Mouse (Mus musculus): Measurements from ENCODE around the gene Pcx.
A peak's percentile ranks its signal among the peaks of the same experiment; 100 is the strongest.

Gene Pcx

DNA sequence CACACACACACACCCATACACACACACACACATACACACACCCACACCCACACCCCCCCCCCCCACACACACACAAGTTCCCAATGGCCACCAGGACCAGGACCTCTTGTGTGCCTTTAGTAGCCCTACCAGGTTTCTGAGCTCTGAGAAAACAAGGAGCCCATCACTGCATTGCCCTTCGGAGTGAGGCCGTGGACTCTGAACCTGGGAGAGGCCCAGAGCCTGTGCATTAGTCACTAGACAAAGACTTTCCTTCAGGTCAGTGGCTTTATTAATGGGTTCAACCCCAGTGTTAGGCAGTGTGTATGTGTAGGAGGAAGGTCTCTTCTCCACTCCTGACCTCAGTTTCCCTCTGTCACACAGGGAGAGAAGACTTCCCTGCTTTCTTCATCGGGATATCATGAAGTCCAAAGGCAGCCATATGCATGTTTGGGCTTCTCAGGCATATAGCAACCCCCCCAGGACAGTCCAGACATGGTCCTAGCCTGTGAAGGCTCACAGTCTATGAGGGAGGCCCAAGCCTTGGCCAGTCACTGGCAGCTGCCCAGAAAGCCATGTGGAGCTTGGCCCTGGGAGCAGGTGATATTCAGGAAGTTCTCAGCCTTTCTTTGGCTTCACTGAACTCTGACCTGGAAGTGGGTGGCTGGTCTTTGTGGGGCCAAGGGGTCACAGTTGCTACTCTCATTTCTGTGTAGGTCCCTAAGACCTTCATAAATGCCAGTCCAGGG lies 13.6 kb upstream of the Pcx start:
- DNase-seq (ENCODE audit: low read depth, low spot score): no peak

DNA sequence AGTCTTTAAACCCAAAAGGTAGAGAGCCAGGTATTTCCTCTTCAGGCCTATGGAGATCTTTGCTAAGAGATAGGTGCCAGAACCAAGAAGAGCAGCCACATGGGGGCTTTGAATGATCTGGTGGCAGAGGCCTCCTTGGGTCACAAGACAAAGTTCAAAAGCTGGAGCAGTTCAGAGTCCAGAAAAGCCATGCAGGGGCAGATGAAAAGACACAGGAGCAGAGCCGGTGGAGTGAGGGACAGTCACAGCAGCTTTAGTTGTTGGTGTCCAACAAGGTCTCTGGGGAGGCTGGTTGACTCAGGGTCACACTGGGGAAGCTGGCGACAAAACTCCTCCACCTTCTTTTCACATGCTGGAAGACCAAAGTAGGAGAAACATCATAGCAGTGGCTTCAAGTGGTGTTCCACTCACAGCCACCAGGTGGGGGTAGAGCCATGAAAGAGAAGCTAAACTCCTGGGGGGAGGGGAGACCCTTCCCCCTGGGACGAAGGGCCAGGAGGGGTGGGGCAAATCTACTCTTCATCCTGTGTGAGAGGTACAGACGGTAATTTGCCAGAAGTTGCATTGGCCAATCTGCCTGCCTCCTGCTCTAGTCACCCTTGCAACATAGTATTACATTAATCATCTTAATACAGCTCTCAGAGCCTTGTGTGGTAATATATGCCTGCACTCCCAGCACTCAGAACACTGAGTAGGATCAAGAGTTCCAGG lies 12.9 kb upstream of the Pcx start:
- DNase-seq (ENCODE audit: low read depth, low spot score): peak; percentile 57

DNA sequence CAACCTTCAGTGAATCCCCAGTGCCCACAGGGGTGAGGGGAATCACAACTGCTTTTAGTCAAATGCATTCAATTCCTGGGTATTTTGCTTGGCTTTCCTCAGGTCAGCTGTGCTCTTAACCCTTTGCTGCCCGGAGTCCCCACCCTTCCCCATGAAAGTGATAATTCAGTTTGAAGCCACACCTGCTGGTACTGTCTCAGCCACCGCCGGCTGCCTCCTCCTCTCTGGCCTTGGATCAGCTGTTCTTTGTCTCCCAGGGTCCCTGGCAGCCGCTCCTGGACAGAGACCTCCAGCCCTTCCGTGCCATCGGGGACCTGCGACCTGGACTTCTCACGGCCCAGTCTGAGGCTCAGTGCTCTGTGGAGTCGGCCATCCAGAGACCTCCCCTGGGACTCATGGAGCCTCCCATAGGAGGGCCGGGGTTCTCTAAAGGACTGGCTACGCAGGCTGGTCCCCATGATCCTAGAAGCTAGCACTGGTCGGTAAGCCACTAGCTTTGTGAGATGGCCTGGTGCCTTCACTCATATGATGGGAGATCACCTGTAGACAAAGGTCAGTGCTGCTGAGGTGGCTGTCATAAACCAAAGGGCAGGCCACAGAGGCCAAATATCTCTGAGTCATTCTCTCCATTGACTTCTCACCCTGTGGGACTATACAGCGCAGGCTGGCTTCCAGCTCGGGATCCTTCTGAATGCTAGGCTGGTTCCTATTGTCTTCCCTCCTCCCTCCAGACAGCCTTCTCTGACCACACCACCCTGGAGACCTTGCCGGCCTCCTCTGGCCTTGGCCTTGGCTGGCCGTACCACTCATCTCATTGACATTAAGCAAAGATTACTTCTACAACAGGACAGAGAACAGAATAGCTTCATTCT lies 12.0 kb upstream of the Pcx start, which contains the start of gene 2010003K11Rik:
Gene 2010003K11Rik, minus strand, starts transcription at position 522 of the 872 bp plus-strand sequence.
- DNase-seq (ENCODE audit: low read depth, low spot score): no peak

GRCm38 (mm10) chr19:4502701-4503100 lies 7.6 kb upstream of the Pcx start:
- DNase-seq (ENCODE audit: low read depth, low spot score): no peak

DNA sequence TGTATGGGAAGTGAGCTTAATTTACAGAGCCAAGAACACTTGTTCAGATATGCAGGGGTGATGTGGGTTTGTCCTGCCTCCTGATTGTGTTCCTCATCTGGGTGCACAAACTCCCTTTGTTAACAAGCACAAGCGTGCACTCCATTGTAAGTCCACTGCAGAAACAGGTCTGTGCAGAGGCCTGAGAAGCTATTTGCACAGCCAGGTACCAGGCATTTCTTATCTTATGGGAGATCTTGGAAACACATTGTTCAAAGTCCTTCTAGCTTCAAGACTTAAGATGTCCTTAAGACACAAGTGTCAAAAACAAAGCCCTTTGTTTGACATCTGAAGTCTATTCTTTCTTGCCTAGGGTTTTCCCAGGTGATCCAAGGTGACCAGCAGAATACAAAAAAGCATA lies 5.4 kb upstream of the Pcx start:
- DNase-seq (ENCODE audit: low read depth, low spot score): no peak

DNA sequence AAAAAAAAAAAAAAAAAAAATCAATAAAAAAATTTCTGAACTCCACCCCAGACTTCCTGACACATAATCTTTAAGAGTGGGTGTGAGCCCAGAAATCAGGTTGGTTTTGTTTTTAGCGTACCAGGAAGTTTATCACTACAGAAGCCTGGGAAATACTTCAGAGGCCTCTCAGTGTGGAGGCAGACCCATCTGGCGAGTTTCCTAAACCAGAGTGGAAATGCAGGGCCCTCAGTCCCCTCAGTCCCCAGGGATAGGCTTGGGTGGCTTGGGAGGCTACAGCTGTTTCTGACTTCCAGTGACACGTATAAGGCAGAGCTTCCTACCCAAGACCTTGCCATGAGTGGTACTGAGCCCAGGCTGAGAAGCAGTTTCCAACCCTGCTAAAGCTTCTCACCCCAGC lies 2.5 kb upstream of the Pcx start:
- no peak for DNase-seq (ENCODE audit: low read depth, low spot score)

DNA sequence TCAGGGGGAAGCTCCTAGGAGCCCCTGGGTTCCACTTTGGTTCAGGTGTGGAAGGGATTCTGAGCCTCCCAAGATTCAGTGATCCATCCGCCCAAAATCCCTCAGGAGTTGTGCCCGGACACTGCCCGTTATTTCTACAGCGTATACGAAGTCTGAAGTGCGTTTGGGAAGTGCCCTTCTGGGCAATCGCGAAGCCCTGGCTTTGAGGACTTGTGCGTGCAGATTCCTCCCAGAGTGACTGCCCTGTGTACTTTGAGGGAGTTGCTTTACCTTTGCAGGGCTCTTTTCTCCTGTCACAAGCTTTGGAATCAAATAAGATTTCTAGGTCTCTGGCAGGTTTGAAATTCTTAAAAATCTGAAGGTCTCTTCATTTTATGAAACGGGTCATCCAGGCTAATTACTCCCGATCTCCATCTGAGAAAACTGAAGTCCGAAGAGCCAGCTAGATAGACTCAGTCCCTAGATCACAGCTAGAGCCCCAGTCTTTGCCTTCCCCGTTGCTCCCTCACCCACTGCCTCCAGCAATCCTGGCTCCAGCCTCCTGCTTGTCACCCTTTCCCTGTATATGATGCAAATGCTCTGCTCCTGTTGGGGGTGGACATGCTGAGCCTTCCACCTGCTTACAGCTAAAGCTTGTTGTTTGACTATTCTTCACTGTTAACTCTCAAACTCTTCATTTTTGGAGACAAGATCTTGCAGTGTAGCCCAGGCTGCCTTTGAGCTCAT lies 1.0 kb downstream of the Pcx start:
- peak; percentile 19 for DNase-seq (ENCODE audit: low read depth, low spot score)

DNA sequence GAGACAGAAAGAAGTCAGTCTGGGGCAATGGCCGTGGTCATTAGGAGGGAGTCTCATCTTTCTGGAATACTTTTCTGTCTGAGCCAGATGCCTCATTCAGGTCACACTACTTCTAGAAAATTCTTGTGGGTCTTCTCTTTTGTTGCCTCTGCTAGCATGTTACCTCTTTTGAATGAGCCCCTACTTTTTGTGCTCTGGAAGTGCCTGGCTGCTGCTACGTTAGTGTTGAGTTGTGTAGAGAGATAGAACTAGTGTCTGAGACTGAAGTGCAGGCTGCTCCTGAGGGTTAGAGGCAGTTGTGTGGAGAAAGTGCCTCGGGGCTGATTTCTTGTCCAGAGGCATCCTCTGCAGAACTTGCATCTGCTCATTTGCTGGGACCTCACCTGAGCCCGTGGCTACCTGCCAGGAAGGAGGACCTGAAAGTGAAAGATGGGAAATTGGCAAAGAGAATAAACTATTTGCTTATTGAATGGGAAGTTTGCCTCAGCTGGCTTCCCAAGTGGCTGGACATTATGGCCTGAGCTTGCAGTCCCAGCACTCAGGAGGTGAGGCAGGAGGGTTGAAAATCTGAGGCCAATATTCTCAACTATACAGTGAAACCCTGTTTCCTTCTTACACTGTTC lies 3.1 kb downstream of the Pcx start:
- no peak for DNase-seq (ENCODE audit: low read depth, low spot score)

- no peak for DNase-seq (ENCODE audit: low read depth, low spot score)
Observed at GRCm38 (mm10) chr19:4515746-4516145, 5.5 kb downstream of the Pcx start.

GRCm38 (mm10) chr19:4516288-4516687 lies 6.0 kb downstream of the Pcx start:
- DNase-seq (ENCODE audit: low read depth, low spot score): no peak

DNA sequence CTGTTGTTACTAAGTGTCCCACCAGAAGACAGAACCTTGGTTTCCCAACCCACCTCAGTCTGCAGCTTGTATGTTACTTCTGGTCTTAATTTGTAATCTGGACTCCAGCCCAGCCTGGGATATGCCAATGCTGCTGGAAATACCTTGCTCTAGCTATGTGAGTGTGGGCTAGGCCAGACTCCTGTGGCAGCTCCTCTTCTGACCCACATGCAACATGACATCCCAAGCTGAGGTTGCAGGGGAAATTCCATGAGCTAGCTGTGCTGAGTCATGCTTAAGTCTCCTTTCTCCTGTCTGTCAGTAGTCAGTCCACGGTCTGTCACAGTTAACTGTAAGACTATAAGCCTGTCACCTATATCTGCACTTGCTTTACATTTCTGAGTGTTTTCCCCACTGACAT lies 7.2 kb downstream of the Pcx start:
- DNase-seq (ENCODE audit: low read depth, low spot score): no peak

GRCm38 (mm10) chr19:4521426-4522050 lies 11.3 kb downstream of the Pcx start:
- DNase-seq (ENCODE audit: low read depth, low spot score): no peak

DNA sequence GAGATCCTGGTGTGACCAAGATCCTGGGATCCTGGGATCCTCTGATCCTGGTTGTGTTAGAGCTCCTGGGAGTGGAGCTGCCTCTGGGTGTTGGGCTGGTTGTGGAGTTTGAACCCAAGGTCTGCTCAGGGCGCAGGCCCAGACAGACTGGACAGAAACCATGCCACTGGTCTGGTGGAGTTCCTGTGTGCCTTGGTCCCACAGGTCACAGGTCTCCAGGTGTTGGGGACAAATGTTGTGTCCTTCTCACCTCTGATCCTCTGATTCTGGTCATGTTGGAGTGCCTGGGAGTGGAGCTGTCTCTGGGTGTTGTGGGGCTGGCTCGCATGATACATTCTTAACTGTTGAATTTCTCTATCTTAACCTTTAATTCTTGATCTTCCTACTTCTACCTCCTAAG lies 24.4 kb downstream of the Pcx start:
- DNase-seq (ENCODE audit: low read depth, low spot score): no peak

- no peak for DNase-seq (ENCODE audit: low read depth, low spot score)
Observed at GRCm38 (mm10) chr19:4535922-4536321, 25.6 kb downstream of the Pcx start.

GRCm38 (mm10) chr19:4536606-4537005 lies 26.3 kb downstream of the Pcx start:
- DNase-seq (ENCODE audit: low read depth, low spot score): no peak

DNA sequence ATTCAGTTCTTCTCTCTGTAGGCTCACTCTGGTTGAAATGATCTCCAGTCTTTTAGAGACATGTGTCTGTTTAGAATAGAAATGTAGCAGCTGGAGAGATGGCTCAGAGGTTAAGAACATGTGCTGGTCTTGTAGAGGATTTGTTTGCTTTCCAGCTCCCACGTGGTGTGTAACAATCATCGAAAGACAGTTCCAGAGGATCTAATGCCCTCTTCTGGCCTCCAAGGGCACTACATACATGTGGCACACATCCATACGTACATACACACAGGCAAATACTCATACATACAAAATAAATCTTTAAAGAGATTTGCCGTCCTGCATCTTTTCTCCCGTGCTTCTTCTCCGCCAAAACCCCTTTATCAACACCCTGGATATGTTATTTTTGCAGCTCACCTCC lies 30.0 kb downstream of the Pcx start:
- DNase-seq (ENCODE audit: low read depth, low spot score): no peak

DNA sequence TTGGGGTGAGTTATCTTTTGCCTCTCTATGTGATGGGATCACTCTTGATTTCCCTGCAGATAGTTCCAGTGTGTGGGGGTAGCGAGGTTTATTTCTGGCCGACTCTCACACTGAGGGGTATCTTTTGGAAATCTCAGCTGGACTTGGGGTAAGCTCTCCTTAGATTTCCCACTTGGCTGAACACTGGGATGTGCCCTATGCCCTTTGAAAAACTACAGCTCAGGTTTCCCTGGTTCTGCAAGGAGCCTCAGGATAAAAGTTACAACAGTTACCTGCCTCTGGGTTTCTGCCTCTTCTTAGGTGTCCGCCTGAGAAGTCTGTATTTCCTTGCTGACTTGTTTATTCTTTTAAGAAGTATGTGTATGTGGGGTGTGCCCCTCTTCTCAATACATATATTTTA lies 30.7 kb downstream of the Pcx start:
- DNase-seq (ENCODE audit: low read depth, low spot score): no peak

GRCm38 (mm10) chr19:4542081-4542480 lies 31.8 kb downstream of the Pcx start:
- DNase-seq (ENCODE audit: low read depth, low spot score): no peak

DNA sequence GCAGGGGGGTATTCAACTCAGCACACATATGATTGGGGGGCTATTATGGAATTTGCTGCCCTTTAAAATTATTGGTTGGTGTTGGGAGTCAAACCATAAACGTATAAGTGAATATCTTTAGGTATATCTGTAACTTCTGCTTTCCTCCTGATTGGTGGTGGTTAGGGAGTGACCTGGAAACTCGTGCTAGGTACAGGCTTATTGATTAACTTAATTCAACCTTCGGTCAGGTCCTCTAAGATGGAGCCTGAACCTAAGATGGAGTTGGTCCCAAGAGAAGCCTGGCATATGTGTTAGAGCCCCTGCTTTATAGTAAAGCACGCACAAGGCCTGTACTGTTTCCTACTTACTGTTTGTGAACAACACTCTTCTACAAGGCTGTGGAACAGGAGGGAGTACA lies 34.8 kb downstream of the Pcx start:
- no peak for DNase-seq (ENCODE audit: low read depth, low spot score)

DNA sequence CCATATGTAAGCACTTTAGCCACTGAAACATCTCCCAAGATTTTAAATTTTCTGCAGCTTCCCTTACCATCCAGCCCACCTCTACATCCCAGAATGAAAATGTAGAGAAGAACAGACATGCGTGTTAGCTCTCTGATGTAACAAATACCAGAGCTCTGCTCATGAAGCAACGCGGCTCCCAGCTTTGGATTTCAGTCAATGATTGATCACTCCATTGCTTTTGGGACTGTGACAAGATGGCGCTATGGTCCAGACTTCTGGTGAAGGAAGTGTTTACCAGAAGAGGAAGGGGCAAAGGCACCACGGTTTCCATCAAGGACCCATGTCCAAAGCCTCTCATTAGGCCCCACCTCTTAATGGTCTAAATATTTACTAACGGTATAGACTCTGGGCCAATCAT lies 35.6 kb downstream of the Pcx start:
- DNase-seq (ENCODE audit: low read depth, low spot score): no peak

- no peak for DNase-seq (ENCODE audit: low read depth, low spot score)
Observed at GRCm38 (mm10) chr19:4547801-4548200, 37.5 kb downstream of the Pcx start.
